Mouse (Mus musculus) B cell, adult 2 months (primary cell): ENCODE data around the gene Mrfap1.

Experiments
- DNase-seq, 2 experiments: peaks; one replicate each; pipeline ENCODE4 v3.0.0; 2022

Mrfap1 gene

DNA sequence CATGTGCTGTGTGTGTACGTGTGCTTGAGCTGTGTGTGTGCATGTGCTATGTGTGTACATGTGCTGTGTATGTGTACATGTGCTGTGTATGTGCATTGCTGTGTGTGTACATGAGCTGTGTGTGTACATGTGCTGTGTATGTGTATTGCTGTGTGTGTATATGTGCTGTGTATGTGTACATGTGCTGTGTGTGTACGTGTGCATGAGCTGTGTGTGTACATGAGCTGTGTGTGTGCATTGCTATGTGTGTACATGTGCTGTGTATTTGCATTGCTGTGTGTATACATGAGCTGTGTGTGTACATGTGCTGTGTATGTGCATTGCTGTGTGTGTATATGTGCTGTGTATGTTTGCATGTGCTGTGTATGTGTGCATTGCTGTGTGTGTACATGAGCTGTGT, 17.1 kb downstream of the Mrfap1 start:
- no peak for DNase-seq

DNA sequence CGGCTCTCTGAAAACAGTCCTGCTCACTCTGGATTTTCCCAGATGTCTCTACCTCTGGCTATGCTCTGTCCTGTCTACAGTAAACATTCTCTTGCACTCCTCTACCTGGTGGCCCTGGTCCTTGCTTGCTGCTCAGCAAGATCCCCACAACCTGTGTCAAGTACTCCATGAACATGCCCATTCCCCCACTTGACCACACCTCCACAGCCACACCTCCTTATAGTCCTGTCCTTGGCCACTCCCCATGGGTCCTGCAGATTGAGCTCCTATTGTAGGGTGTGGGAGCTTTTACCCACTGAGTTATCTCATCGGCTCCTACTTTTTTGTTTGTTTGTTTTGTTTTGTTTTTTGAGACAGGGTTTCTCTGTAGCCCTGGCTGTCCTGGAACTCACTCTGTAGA, 17.7 kb downstream of the Mrfap1 start:
- no peak for DNase-seq

DNA sequence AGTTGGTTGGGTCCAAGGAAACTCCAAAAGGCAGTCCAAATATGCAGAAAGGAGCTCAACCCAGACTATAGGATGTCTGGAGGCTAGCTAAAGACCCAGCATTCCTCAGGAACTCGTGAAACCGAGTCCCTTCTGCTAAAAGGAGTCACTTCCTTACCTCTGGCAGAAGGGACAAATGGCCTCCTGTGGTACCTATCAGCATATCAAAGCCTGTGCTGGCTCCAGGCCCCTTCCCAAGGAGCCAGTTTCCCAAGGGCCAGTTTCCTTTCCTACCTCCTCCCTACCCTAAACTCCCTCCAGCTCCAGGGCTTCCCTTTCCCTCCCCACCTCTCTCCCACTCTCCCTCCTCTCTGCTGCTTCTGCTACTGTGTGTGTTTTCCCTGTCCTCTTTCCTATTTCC, 19.4 kb downstream of the Mrfap1 start:
- no peak for DNase-seq

DNA sequence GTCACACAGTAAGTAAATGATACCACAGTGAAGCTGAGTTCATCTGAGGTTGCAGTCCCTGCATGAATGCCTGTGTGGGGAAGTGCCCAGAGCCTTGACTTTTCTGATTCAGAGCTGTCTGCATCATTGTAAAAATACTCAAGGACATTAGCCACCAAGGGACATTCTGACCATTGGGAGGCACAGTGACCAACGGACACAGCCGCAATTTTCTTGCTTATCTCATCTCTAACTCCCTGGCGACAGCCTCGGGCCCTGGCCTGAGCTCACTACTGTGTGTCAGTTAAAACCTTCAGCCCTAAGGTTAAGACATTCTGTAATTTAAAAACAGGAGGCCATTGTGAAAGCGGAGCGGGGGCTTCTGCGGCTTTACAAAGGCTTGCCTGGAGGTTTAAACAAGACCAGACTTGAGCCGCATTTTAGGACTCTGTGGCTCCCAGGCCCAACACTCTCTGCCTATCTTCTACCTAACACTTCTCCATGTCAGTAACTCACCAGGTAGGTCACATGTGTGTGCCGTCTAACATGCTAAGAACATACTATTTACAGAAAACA, 20.5 kb downstream of the Mrfap1 start:
- DNase-seq = no peak

DNA sequence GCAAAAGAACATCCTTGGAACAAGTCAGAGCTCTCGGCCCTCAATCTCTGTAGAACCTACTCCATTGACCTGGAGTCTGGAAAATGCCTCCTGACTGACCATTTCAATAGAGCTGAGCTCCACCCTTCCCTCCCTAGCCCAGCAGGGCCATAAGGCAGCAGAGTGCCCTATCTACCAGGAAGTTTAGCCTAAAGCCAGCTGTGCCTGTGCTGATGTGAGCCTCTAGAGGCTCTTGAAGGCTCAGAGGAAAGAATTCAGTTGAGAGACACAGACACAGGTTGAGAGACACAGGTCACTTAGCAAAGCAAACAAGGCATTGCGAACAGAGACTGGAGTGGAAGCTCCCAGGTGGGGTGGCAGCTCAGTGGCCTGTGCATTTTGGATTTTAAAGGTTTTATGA, 21.3 kb downstream of the Mrfap1 start:
- DNase-seq = no peak

DNA sequence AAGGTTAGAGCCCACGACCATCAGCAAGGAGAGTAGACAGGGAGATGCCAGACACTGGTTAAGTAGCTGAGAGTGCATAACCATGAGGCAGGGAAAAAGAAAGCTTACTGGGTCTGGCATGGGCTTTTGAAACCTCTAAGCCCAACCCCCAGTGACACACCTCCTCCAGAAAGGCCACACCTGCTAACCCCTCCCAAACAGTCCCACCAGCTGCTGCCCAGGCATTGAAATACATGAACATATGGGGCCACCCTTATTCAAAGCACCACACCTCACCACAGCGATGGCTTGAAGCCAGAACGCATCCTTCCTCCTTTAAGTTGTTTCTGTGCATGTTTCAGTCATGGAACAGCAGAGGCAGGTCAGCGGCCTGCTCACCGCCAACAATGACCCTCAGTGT, 24.0 kb downstream of the Mrfap1 start:
- no peak for DNase-seq

DNA sequence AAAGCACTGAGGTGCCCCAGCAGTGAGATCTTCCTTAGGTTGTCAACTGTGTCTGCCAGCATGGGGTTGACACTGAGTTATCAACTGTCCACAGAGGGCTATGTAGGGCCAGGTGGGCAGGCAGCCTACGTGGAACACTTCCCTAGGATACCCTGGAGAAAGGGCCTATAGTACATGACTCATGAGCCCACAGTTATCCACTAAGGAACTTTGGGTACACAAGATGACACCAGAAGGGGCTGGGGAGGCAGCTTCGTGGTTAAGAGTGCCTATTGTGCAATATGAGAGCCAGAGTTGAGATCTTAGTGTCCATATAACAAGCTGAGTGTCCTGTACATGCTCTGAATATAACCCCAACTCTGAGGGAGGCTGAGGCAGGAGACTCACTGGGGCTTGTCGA, 27.0 kb downstream of the Mrfap1 start:
- DNase-seq = no peak

DNA sequence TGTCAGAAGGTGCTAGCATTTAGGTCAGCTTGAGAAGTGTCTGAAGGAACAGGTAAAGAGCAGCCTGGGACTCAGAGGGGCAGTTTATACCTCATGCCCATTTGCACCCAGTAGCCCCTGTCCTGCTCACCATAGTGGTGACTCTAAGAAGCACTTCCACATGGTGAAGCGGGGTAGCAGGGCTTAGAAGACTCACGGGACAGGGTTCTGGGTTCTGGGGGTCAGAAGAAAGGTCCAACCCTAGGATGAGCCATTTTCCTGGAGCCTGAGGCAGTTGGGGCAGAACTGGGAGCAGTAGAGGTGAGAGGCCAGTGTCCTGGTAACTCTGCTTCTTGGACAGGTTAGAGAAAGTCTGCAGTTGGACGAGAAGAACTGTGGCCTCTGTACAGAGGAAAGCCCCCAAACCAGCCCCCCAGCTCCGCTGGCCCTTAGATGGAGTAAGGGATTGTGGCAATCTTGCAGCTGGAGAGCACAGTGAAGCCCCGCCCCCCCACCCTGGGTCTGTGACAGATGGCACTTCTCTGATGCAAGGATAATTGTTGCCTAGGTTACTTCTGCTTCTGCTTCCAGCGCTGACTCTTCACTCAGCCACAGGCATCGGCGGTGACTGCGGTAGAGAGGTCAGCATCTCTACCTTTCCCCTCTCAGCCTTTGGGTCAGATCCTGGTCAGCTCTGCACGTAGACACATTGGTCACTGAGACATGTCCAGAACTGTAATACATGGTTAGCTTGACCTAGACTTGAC, 29.4 kb downstream of the Mrfap1 start:
- DNase-seq = no peak

DNA sequence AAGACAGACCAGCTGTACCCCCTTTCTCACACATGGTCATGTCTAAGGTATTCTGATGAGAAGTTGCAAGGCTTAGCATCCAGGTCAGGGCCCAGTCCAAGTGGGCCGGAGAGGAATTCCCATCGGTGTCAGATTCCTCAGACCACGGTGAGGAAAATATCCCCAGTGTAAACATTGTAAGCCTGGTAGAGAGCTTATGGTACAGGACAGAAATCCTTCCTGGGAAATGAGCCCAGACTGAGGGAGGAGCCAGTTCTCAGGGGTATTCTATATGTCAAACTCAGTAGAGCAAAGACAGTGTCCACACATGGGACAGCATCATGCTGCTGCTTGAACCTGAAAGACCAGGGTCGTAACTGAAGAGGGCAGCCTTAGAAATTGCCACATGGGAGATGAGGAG, 36.7 kb downstream of the Mrfap1 start:
- DNase-seq = no peak

DNA sequence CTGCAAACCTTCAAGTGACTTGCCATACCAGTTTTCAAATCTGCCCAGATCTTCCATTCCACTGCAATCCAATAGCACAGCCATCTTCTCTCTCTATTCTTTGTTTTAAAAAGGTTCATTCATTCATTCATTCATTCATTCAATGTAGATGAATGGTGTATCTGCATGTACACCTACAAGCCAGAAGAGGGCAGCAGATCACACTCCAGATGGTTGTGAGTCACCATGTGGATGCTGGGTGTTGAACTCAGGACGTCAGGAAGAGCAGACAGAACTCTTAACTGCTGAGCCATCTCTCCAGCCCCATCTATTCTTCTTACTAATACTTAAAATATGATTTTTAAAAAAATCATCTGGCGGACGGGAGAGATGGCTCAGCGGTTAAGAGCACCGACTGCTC, 39.5 kb downstream of the Mrfap1 start:
- peak; percentile 37 to 45 for DNase-seq

DNA sequence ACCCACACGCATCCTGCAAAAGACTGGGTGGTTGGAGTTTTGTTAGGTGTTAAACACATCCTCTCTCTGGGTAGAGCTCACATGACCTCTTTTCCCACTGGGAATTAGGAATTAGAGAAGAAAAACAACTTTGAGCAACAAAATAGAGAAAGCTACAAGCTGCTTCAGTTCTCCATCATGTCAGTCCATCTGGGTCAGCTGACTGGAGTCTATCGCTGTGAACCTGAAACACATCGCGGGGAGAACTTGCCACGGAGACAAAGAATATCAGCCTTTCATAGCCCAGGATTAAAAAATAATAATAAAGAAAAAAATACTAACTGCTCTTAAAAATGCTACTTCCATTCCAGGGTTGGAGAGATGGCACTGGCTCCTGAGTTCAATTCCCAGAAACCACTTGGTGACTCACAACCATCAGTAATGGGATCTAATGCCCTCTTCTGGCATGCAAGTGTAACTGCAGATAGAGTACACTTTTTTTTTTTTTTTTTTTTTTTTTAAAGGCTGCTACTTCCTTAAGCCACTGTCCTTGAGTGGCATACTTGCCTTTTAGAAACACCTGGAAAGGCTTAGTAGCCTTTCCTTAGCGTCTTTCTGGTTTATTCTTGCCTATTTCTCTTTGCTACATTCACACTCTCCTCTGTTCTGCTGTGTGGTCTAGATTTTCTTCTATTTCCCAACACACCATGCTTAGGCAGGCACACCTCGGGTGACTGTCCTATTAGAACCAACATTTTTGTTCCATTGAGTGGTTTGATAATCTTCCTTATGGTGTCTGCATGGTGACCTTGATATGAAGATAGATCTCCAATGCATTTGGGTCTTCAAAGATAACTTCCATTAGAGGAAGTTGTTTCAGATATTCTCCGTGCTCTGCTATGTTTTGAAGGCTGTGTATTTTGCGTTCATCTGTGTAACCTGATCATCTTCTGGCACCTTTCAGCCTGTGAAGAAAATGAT, 46.2 kb downstream of the Mrfap1 start:
- peak in 1 of 2 experiments; percentile 26 for DNase-seq

DNA sequence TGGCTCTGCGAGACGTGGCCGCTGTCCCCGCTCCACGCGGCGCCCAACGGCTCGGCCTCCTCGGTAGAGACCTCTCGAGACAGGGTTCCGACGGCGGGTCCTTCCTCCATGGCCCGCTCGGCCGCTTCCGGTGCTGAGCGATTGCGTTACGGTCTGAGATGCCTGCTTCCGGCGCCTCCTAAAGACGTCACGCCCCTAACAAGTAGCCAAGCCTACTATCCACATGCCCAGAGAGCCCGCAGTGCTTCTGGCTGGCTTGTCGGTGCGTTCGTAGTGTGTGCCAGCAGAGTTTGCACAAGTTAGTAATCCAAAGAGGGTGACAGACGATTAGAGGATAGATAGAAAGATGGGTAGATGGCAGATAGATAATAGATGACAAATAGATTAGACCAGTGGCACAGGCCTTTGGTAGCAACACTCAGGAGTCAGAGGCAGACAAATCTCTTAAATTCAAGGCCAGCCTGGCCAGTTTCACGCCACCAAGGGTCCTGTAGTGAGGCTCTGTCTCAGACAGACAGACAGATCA, 48.0 kb downstream of the Mrfap1 start, which contains the start of gene Bloc1s4:
Bloc1s4 (minus strand) TSS at position 115 of the 526 bp plus-strand sequence.
- DNase-seq = peak; percentile 94

DNA sequence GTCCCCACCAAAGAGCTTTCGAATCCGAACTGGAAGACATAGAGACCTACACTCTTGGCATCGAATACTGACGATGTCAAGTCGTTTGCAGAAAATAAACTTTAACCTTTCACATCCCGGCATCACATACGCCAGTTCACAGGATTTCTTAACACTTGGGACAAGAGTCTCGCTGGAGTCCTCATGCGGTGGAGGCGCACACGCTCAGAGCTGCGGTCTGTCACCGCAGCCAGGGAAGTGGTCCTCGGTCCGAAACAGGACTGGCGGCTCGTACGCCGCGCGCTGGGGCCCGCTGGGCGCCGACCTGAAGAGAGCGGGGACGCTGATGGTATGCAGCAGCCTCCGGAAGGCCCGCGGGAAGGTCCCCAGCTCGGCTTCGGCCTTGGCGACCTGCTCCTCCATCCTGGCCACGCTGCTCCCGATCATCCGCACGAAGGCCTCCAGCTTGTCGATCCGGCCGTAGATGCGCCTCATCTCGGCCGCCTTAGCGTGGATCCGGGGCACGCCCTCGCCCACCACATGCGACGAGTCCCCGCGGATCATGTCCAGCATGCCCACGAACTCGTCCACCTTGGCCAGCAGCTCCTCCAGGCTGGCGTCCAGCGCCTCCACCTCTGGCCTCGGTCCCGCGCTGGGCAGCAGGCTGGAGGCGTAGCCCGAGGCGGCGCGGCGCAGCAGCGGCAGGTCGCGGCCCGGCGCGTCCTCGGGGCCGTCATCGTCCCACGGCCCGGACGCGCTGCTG, 48.6 kb downstream of the Mrfap1 start:
- DNase-seq = no peak

DNA sequence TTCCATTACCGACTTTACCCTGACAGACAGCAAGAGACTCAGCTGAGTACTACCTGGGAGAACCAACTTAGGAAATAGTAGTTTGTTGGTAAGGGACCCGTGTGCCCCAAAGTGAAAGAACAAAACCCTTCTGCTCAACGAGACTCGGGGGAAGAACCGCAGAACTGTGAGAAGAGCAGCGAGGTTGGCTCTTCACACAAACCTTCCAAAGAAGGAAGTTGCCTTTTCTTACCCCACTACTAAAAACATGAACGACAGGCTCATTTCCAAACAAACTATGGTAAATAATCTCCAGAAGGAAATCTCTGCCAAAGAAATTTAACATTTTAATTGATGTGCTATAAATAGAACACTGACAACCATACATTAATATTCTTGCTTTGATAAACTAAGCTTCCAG, 49.5 kb downstream of the Mrfap1 start:
- no peak for DNase-seq
